Mouse (Mus musculus): ENCODE data around the gene Grem1. TPM values are rescaled to one million over a fixed set of nuclear protein-coding genes. Genes with fewer than 3 reads are reported as not detected.

Grem1 gene
- not detected for total RNA-seq (2023)

DNA sequence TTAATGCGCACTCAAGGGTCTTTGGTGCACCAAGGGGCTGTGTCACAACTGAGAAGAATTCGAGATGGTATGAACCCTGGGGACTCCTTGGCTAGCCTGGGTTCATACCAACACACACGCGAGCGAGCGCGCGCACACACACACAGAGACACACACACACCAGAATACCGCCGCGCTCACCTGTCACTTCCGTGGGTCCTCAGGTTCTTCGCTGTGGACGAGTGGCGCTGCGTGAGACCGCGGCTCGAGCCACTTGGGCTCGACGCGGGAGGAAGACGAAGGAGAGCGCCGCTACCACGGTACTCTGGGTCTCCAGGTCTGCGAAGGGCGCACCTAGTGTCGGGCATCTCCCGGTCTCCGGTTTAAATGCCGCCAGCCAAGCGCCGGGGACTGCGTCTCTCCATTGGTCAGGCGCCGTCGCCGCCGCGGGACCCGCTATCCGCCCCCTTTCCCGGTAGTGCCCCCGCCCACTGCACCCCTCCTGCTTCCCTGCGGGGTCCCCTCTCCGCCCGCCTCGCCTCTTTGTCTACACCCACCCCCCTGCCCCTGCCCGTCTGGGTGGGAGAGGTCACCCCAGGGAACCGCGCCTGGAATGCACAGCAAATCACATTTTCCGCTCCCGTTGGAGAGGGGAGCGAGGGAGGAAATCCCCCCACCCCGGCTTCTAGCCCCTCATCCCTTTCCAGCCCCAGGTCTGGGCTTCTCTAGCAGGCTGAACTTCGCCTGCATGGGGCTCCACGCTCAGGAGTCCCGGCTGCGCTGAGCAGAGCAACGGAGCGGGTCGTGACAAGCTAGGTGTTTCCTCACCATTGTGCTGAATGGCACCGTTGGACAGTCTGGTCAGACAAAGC is at the start of gene Grem1:
Grem1 (minus strand) TSS at position 336 of the 851 bp plus-strand sequence.

Other genes with a start within 250 kb of the Grem1 start
- gene Scg5, start 70.5 kb upstream of the Grem1 start, total RNA-seq (2023): 12.6 TPM
- 3.3 TPM for gene Arhgap11a, start 90.0 kb upstream of the Grem1 start, total RNA-seq (2023)

Data from CD8-positive naive resting alpha-beta T cell, adult 57 days (primary cell).